Mouse (Mus musculus) embryonic facial prominence, embryonic 12.5 days (tissue): ENCODE measurements around the gene Elk1. TPM values are rescaled to one million over a fixed set of nuclear protein-coding genes. Genes with fewer than 3 reads are reported as not detected.

ENCODE experiments used
- ATAC-seq: fragments of 200-750 bp; cut with Nextera tagmentation; 2 replicates; pipeline ENCODE4 v1.8.0; 2017; ENCODE audit not compliant: insufficient number of reproducible peaks, insufficient read depth, low FRiP score, low TSS enrichment
- H3K27ac ChIP-seq: fragments of 300-500 bp; sonication (generic); 2 replicates; pipeline ENCODE4 v1.5.1; 2016; ENCODE audit warnings: mild to moderate bottlenecking
- H3K27me3 ChIP-seq: fragments of 300-500 bp; sonication (generic); 2 replicates; pipeline ENCODE4 v1.6.1; 2016; ENCODE audit warnings: mild to moderate bottlenecking, moderate library complexity
- H3K36me3 ChIP-seq: fragments of 300-500 bp; sonication (generic); 2 replicates; pipeline ENCODE4 v1.6.1; 2016; ENCODE audit warnings: mild to moderate bottlenecking
- H3K4me1 ChIP-seq: fragments of 300-500 bp; sonication (generic); 2 replicates; pipeline ENCODE4 v1.6.1; 2016
- H3K4me2 ChIP-seq: fragments of 300-500 bp; sonication (generic); replicated peaks from 2 replicates; pipeline ENCODE4 v1.6.1; 2016; ENCODE audit warnings: mild to moderate bottlenecking, moderate library complexity
- H3K4me3 ChIP-seq: fragments of 300-500 bp; sonication (generic); 2 replicates; pipeline ENCODE4 v1.5.1; 2016; ENCODE audit warnings: mild to moderate bottlenecking
- H3K9ac ChIP-seq: fragments of 300-500 bp; sonication (generic); 2 replicates; pipeline ENCODE4 v1.6.1; 2016; ENCODE audit warnings: mild to moderate bottlenecking, moderate library complexity
- H3K9me3 ChIP-seq: fragments of 300-500 bp; sonication (generic); 2 replicates; pipeline ENCODE4 v1.6.1; 2016; ENCODE audit warnings: mild to moderate bottlenecking, moderate library complexity
- WGBS: fragments of 180-500 bp; shearing (Covaris S2); methylation state at CpG from one replicate; pipeline ENCODE4 v1.1.7; 2016; 5-methylcytosine and 5-hydroxymethylcytosine counted together
- polyA plus RNA-seq: library from polyadenylated mRNA; unstranded; fragments of >200 nt; fragmentation: Nextera tagmentation; extraction: Ambion mirVana; gene quantifications from 2 replicates; pipeline ENCODE4 v1.2.1, GENCODE M21; 2016

Elk1 gene
- polyA plus RNA-seq, 1 experiment from 2014 or later: 18.0 TPM

DNA sequence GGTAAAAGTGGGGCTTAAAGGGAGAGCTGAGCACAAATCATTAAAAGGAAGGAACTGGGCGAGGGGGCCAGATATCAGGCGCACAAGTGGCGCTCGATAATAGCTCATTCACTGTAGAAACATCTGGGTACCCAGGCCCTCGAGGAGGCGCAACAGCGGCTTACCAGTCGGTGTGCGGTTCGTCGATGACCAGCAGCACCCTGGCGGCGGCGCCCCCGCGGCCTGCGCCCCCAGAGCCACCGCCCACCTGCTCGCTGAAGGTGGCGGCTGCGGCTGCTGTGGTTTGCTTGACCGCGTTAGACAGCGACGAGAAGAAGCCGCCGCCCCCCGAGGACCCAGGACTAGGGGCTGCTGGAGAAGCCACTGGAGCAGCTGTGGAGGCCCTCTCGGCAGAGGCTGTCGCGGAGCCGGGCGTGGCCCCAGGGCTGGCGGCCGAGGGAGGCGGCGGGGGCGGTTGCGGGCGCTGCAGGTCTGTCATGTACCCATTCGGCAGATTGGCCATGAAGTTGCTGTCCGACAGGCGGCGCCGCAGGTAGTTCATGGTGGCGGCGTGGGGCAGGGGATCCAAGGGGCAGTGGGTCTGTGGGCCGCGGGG lies 30.1 kb downstream of the Elk1 start:
- Histone ChIP-seq H3K9ac (peak overlapping the region; percentile 33), H3K4me3 (peak overlapping the region; percentile 38), H3K4me2 (peak overlapping the region; percentile 58), H3K4me1 (no peaks in the 10 kb centered on the region), H3K36me3 (no peaks in the 10 kb centered on the region), H3K9me3 (no peaks in the 10 kb centered on the region), H3K27ac (no peak overlapping the region), H3K27me3 (no peaks in the 10 kb centered on the region)
- ATAC-seq: peak; percentile 52; the same call in 1 of the 2 replicates
- WGBS: 12% methylated on average over 42 of the region's 49 CpGs

DNA sequence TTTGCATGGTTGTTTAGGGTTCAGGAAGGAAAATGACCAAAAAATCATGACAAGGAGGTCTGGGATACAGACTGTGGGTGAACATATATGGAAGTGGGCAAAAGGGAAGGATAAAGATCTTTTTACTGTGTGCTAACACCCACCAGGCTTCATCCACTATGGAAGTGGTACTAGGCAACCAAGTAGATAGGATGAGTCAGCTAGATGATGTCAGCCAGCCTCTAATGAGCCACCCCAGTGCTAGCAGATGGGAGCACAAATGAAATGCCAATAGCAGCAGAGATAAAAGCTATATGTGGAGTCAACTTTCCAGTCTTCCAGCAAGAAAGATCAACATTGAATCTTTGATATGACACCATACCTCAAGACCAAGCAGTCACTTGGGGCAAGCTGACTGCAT lies 35.3 kb downstream of the Elk1 start:
- ATAC-seq: no peak
- no peaks in the 10 kb centered on the region for H3K9me3 ChIP-seq

DNA sequence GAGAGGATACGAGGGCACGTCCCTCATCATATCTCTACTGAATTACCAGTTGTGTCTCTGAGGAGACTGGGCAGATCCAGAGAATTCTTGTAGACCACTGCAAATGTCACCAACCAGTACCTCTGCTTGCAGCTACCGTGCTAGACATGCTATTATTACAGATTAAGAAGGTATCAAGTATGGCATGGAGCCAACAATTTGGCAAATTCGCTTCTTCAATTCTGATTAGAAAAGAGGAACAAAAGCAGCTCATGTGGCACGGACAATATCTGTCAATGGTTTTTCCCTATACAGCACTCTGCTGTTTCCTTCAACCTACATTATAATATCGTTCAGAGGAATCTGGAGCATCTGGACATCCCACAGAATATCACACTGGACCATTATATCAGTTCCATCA lies 36.7 kb downstream of the Elk1 start:
- Histone ChIP-seq H3K4me3 (no peak overlapping the region), H3K4me2 (no peak overlapping the region), H3K36me3 (no peaks in the 10 kb centered on the region), H3K27ac (no peak overlapping the region), H3K27me3 (no peaks in the 10 kb centered on the region), H3K9me3 (no peaks in the 10 kb centered on the region), H3K9ac (no peak overlapping the region), H3K4me1 (no peaks in the 10 kb centered on the region)
- ATAC-seq: no peak
- WGBS: 73% methylated on average over 6 of the region's 6 CpGs

More for the DNA sequence above, 35.3 kb downstream of the Elk1 start:
- H3K36me3 ChIP-seq: no peaks in the 10 kb centered on the region
- no peaks in the 10 kb centered on the region for H3K27me3 ChIP-seq
- no peak overlapping the region for H3K4me2 ChIP-seq
- no peak overlapping the region for H3K9ac ChIP-seq
- H3K4me3 ChIP-seq: no peak overlapping the region
- H3K27ac ChIP-seq: no peak overlapping the region
- H3K4me1 ChIP-seq: no peaks in the 10 kb centered on the region

DNA sequence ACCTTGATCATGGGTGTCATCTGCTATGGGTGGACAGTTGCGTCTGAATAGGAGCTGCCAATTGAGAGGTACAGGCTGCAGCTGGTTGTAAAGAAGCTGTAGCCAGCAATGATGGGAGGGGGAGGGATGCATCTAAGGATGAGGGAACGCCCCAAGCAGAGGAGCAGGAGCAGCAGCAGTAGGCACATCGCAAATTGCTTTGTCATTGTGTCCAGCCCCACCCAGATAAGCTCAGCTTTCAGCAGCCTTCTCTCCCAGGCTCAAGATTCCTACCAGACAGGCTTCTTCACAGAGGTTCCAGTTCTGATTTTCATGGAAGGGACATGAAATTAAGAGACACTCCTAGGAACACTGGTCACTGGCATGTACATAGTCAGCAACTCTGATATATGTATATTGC lies 40.3 kb downstream of the Elk1 start:
- Histone ChIP-seq H3K27ac (no peak overlapping the region), H3K4me1 (no peaks in the 10 kb centered on the region), H3K9ac (no peak overlapping the region), H3K4me2 (no peak overlapping the region), H3K27me3 (no peaks in the 10 kb centered on the region), H3K9me3 (no peaks in the 10 kb centered on the region), H3K4me3 (no peak overlapping the region), H3K36me3 (no peaks in the 10 kb centered on the region)
- no peak for ATAC-seq
- WGBS: 48% methylated on average over 3 of the region's 3 CpGs

Other genes starting within 250 kb of the Elk1 start
- 68.4 and 68.6 TPM in 2 replicates for gene Usp11, start 246.7 kb downstream of the Elk1 start, polyA plus RNA-seq
- gene Araf, start 152.8 kb downstream of the Elk1 start, polyA plus RNA-seq: 107 and 113 TPM in 2 replicates
- 16.0 and 17.9 TPM in 2 replicates for gene Timp1, start 80.4 kb downstream of the Elk1 start, polyA plus RNA-seq
- gene Syn1, start 29.6 kb downstream of the Elk1 start, polyA plus RNA-seq: 2.3 and 2.5 TPM in 2 replicates
- gene Cfp, start 19.1 kb downstream of the Elk1 start, polyA plus RNA-seq: 3.4 and 4.3 TPM in 2 replicates
- 51.2 and 52.1 TPM in 2 replicates for gene Uxt, start 11.4 kb upstream of the Elk1 start, polyA plus RNA-seq
- gene Zfp182, start 111.7 kb upstream of the Elk1 start, polyA plus RNA-seq: 6.7 and 7.1 TPM in 2 replicates
- gene Spaca5, start 117.8 kb upstream of the Elk1 start, polyA plus RNA-seq: not detected in 2 replicates
- 2.2 and 2.9 TPM in 2 replicates for gene Zfp300, start 138.9 kb upstream of the Elk1 start, polyA plus RNA-seq
- gene Ssxa1, start 165.2 kb upstream of the Elk1 start, polyA plus RNA-seq: not detected in 2 replicates
- not detected in 2 replicates for gene Gm21876, start 225.0 kb upstream of the Elk1 start, polyA plus RNA-seq